Mouse (Mus musculus) layer of hippocampus, adult 2 months (tissue): ENCODE measurements around the gene Gnb3. TPM values are rescaled to one million over a fixed set of nuclear protein-coding genes. Genes with fewer than 3 reads are reported as not detected.
"Not testable (repeated sequence)": the region's sequence is repeated elsewhere in the genome, so short reads cannot be mapped to it uniquely, and the experiment has no call there.

Experiments used
- DNase-seq, 2 experiments: peaks; one replicate each; pipeline ENCODE4 v3.0.0; 2022; ENCODE audit warnings: low spot score in 2 of 2
- H3K27ac ChIP-seq: fragments of 200-600 bp; 2 replicates; pipeline ENCODE4 v1.8.1; 2022
- H3K4me3 ChIP-seq: fragments of 200-600 bp; 2 replicates; pipeline ENCODE4 v1.8.1; 2022; ENCODE audit warnings: mild to moderate bottlenecking
- CTCF ChIP-seq: fragments of 200-600 bp; conservative IDR thresholded peaks from 2 replicates; pipeline ENCODE4 v1.8.1; 2022; ENCODE audit warnings: antibody characterized with exemption, mild to moderate bottlenecking, moderate library complexity
- total RNA-seq, 2 experiments: library from RNA; stranded (reverse); gene quantifications; 2 replicates each; pipeline ENCODE4 v1.2.3; 2021

Gene Gnb3
- total RNA-seq, 2 experiments from 2014 or later: 0.20 TPM; not detected in 1

DNA sequence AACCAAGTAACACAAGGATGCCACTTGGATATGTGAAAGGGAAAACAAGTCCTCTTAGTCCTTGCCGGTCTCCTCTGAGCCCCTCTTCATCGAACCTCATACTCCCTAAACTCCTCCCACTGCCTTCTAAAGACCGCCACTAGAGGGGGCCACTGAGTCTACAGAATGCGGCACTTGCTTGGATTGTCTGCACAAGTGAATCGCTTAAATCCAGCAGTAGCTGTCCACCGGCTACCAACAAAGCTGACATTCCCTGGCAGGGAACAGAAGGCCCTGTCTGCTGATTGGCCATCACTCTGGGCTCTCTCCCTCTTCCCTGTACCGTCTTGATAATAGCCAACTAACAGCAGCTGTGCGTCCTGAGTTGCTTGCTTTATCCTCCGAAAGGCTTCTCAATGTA lies 7.2 kb upstream of the Gnb3 start:
- TF ChIP-seq CTCF: peak; percentile 99
- Histone ChIP-seq H3K4me3 (no peak overlapping the region), H3K27ac (peak overlapping the region; percentile 59; the same call in 1 of the 2 replicates)
- peak; percentile 92 to 98 for DNase-seq

DNA sequence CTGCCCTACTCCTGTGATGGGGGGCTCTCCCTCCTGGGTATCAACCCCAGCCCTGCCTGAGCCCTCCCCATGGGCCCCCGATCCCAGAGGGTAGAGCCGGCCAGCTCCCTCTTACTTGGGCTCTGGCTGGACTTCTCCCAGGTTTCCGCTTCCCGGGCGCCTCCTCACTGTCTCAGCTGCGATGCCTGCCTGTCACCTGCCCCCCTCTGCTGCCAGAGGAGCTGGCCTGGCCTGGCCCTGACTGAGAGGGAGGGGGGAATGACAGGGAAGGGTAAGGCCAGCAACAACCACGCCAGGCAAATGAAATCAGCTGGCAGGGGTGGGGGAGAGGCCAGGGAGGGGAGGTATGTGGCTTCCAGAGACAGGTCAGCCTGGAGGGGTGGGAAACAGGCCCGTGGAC lies 270 bp downstream of the Gnb3 start:
- no peak overlapping the region for H3K27ac ChIP-seq
- H3K4me3 ChIP-seq: no peak overlapping the region
- TF ChIP-seq CTCF: no peak
- no peak for DNase-seq

DNA sequence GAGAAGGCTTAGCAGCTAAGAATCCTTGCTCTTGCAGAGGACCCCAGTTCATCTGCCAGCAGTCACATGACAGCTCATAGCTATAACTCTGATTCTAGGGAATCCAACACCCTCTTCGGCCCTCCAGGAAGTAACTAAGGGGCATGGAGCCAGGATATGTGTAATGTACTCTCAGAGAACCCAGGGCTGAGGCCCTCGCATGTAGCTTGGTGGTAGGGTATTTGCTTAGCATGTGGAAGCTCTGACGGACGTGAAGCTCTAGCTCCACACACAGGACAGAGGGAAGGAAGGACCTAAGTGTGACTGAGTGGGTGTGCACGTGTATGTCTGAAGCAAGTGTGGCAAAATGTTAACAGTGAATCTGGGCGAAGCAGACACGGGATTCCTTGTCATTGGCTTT lies 3.7 kb downstream of the Gnb3 start:
- no peak for DNase-seq
- H3K4me3 ChIP-seq: no peak overlapping the region
- TF ChIP-seq CTCF: no peak

DNA sequence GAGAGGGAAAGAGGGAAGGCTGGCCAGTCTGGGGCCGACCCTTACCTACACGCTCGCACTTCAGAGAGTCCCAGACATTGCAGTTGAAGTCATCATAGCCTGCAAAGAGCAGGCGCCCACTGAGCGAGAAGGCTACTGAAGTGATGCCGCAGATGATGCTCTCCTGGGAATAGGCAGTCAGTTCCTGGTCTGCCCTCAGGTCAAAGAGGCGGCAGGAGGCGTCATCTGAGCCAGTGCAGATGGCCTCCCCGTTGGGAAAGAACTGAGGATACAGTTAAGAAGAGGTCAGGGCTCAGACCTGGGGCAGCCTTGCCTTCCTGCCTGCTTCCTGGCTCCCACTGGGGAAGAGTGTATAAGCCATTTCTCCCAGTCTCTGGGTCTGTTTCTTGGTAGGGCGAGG lies 4.5 kb downstream of the Gnb3 start:
- DNase-seq: no peak
- no peak for TF ChIP-seq CTCF
- no peak overlapping the region for H3K27ac ChIP-seq
- H3K4me3 ChIP-seq: no peak overlapping the region

More for the DNA sequence above, 3.7 kb downstream of the Gnb3 start:
- H3K27ac ChIP-seq: no peak overlapping the region

DNA sequence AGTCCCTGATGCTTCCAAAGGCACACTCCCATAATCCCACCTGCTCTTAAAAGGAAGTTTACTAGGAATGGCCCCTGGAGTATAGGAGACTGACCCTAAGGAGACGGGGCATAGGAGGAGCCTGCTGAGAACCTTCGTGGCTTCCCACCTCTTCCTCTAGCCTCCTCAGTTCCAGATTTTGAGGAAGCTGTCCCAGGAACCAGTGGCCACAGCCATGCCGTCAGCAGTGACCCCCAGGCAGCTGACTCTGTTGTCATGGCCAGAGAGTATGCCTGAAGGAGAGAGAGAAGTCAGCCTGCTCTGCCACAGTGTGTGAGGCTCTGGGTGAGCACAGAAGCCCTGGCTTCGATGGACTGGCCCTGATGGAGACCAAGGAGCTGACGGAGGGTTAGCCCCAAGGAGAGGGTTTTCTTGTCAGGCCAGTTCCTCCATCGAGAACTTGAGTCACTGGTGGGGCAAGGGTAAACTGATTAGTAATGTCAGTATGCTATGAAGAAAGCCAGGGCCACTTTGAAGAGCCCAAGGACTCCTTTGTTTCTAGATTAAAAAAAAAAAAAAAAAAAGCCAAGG lies 5.5 kb downstream of the Gnb3 start:
- H3K27ac ChIP-seq: no peak overlapping the region
- no peak for DNase-seq
- TF ChIP-seq CTCF: no peak
- no peak overlapping the region for H3K4me3 ChIP-seq

DNA sequence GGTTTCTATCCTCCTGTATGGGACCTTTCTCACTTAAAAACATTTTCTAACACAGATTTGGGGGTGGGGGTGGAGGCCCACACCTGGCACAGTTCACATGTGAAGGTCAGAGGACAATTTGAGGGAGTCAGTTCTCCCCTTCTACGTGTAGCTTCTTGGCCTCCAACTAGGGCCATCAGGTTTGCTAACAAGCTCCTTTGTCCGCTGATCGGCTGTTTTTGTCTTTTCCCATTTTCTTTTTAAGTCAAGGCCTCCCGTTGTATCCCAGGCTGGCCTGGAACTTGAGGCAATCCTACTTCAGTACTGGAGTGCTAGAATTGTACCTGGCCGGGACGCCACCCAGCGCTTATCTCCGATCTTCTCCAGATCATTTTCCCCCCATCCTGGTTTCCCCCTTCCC lies 8.4 kb downstream of the Gnb3 start:
- Histone ChIP-seq H3K4me3 (no peak overlapping the region), H3K27ac (no peak overlapping the region)
- DNase-seq: no peak
- TF ChIP-seq CTCF: no peak

DNA sequence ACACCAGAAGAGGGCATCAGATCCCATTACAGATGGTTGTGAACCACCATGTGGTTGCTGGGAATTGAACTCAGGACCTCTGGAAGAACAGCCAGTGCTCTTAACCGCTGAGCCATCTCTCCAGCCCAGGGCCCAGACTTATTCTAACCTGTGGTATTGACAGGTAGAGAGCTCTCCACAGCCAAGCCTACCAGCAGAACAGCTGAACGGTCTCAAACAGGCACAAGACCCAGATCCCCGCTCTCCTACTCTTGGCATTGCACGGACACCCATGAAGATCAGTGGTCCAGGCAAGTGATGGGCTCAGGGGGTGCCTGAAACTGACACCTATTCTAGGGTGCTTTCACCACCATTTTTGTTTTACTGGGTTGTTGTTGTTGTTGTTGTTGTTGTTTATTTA lies 8.9 kb downstream of the Gnb3 start:
- H3K27ac ChIP-seq, DNase-seq, H3K4me3 ChIP-seq: not testable (repeated sequence)
- 0 out of 2 replicates have a peak, but pooled peaks have one; percentile 19 for TF ChIP-seq CTCF

DNA sequence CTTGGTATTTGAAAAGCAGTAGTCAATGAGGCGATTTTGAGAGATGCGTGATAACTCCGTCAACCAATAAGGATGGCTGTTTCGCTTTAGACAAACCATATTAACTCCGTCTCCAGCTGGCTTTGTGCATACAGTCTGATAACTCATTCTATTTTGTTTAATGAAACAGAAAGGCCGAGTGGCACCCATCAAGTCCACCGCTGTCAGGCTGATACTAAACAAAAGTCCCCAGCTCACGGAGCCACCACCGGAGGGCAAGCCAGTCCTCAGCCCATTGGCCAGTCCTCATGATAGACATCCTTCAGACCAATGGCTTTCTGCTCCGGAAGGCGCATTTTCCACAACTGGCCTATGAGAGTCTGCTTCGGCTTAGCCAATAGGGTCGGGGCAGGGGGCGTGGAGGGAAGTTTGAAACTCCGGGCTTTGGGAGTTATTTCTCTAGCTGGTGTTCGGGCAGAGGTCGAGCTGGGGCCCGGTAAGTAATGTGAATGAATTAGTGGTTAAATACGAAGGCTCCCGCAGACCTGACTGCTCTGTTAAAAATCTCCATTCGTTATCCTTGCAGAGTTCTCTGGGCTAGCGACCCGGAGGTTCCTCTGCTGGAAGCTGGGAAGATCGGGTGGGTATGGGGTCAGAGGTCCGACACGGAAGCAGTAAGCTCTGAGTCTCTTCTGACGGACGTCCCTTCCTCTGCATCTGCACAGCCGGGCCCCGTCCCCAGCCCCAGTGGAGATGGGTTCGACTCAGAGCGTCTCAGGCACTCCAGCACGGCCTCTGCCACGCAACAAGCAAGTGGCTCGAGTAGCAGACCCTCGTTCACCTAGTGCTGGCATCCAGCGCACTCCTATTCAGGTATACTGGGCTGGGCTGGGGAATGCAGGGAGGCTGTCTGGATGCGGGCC lies 10.0 kb downstream of the Gnb3 start:
- peak; percentile 42 for TF ChIP-seq CTCF
- DNase-seq: peak; percentile 88 to 95
- Histone ChIP-seq H3K4me3 (peak overlapping the region; percentile 89), H3K27ac (peak overlapping the region; percentile 89)

DNA sequence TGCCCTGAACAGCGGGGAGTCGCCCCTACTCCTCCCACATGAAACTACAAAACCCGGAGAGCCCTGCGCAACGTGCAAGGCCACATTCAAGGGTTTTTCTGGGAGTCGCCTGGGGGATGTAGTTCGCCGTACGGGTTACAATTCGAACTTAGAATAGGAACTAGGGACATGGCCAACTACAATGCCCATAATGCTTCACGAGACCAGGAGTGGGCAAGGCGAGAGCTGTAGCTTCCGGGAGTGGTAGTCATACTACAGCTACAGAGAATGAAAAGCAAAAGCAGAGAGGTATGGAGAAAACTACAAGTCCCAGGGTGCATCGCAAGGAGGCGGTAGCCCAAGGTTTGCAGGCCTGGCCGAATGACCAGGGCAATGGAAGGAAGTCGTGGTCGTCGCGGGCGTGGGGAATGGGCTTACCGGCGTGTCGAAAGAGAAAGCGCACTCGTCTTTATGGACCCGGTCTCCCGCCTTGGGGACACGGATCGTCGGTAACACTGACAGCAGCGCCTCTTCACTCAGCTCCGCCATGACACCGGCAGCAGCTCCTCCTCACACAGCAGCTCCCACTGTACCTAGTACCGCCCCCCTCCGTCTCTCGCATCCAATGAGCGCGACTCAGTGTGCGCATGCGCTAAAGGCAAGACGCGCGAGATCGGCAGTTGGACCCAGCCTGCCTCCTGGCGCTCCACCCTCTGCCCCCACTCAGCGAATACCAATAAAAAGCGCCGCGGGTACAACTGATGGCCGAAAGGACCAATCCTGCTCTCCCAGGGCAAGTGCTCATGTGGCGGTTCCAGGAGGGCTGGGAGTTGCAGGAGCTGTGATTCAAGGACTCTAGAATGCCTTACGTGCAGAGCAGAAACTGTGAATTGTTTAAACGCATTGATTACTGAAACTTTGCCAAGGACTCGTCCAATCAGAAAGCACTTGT lies 10.9 kb downstream of the Gnb3 start, which contains the start of the genes Usp5 and Cdca3:
Gene Usp5 (minus strand): TSS at position 617 of the 931 bp plus-strand sequence.
Gene Cdca3 (plus strand): TSS at position 680 of the 931 bp plus-strand sequence.
- H3K4me3 ChIP-seq: peak within 1 kb of the TSS; percentile 89
- TF ChIP-seq CTCF: peak; percentile 36
- peak within 1 kb of the TSS; percentile 89 for H3K27ac ChIP-seq
- DNase-seq: peak; percentile 97 to 100

DNA sequence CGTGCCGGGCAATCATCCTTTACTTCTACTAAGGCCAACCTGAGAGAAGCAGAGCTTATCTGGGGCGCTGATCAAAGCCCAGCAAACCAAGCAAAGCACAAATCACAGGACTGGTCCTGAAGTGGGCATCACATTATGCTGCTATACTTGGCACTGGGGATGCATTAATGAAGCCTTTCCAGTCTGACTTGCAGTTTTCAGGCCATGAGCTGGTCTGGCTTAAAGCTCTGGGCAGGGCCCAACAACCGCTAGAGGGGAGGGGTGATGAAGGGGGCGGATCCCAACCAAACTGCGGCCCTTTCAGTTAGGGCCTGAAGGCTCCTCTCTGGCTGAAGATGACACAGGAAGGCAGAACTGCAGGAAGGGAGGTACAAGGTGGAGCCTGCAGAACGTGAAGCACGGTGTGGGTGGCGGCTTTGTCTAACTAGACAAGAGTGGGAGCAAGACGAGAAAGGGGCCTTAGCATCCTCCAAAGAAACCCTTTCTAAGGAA lies 11.9 kb downstream of the Gnb3 start:
- no peak for TF ChIP-seq CTCF

DNA sequence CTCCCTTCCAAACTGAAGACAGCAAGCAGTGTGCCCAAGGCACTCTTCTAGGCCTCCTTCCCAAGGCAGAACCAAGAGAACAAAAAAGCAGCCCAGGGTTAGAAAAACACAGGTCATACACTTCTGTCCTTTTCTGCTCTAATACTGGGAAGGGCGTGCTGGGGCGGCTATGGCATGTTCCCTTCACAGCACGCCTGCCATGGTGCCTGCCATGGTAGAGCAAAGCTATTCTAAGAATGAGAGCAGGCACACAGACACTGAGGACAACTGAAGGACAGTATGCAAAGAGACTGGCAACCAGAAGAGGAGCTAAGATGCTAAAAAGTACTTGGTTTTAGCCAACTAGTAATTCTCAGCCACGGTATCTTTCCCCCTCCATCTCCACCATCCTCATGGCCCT lies 18.0 kb downstream of the Gnb3 start:
- DNase-seq: no peak
- no peak overlapping the region for H3K4me3 ChIP-seq
- TF ChIP-seq CTCF: no peak
- no peak overlapping the region for H3K27ac ChIP-seq

More for the DNA sequence above, 11.9 kb downstream of the Gnb3 start:
- DNase-seq: no peak
- Histone ChIP-seq H3K27ac (peak overlapping the region; percentile 63), H3K4me3 (peak overlapping the region; percentile 89)

DNA sequence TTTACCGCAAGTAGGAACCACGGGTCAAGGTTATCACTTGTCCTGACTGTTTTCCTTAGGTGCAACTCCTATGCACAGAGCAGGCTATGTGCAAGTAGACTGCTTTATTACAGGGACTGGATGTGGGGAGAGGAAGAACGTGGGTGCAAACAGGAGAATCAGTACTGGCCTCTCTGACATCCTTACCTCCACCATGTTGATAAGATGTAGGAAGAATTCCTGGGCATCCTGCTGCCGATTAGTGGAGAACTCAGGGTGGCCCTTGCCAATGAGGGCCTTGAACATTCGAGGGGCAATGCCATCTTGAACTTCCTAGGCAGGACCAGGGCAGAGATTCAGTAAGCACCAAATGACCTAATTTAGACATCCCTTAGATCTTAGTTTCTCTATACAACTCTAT lies 19.2 kb downstream of the Gnb3 start:
- DNase-seq: no peak
- no peak for TF ChIP-seq CTCF
- no peak overlapping the region for H3K27ac ChIP-seq
- no peak overlapping the region for H3K4me3 ChIP-seq

DNA sequence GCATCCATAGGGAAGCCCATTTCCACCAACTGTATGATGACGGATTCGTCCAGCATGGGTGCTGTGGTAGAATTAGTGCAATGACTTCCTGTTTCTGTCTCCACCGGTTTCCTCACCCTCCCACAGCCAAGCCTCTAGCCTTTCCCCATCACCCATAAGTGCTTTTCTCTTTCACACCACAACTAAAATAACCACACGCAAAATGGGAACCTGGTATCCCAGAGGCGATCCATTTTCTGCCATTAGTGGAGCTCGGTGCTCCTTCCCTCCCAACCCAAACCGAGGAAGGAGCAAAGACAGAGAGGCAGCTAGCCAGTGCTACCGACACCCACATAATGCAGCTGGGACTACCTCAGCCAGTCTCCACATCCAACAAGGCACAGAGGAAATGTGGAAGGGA lies 22.1 kb downstream of the Gnb3 start:
- DNase-seq: no peak
- TF ChIP-seq CTCF: no peak
- no peak overlapping the region for H3K4me3 ChIP-seq
- H3K27ac ChIP-seq: no peak overlapping the region
